Mouse (Mus musculus): ENCODE measurements around the gene Gadd45g.

The Gadd45g gene

GRCm38 (mm10) chr13:51852560-51853190 lies 6.2 kb downstream of the Gadd45g start:
- DNase-seq (ENCODE audit: low read depth, low spot score), result no peak

GRCm38 (mm10) chr13:51853301-51854243 lies 7.1 kb downstream of the Gadd45g start:
- no peak for DNase-seq (ENCODE audit: low read depth, low spot score)

- no peak for DNase-seq (ENCODE audit: low read depth, low spot score)
Measured at GRCm38 (mm10) chr13:51855584-51855983, 9.1 kb downstream of the Gadd45g start.

GRCm38 (mm10) chr13:51857156-51857555 lies 10.7 kb downstream of the Gadd45g start:
- DNase-seq (ENCODE audit: low read depth, low spot score), result no peak

GRCm38 (mm10) chr13:51858475-51858874 lies 12.0 kb downstream of the Gadd45g start:
- no peak for DNase-seq (ENCODE audit: low read depth, low spot score)

GRCm38 (mm10) chr13:51859174-51859573 lies 12.7 kb downstream of the Gadd45g start:
- DNase-seq (ENCODE audit: low read depth, low spot score), result no peak

- DNase-seq (ENCODE audit: low read depth, low spot score), result no peak
Measured at GRCm38 (mm10) chr13:51859798-51860197, 13.3 kb downstream of the Gadd45g start.

GRCm38 (mm10) chr13:51862750-51863149 lies 16.3 kb downstream of the Gadd45g start:
- DNase-seq (ENCODE audit: low read depth, low spot score), result no peak

- DNase-seq (ENCODE audit: low read depth, low spot score), result no peak
Measured at GRCm38 (mm10) chr13:51866151-51866659, 19.7 kb downstream of the Gadd45g start.

GRCm38 (mm10) chr13:51868491-51869128 lies 22.1 kb downstream of the Gadd45g start:
- DNase-seq (ENCODE audit: low read depth, low spot score), result no peak

GRCm38 (mm10) chr13:51869129-51869491 lies 22.6 kb downstream of the Gadd45g start:
- no peak for DNase-seq (ENCODE audit: low read depth, low spot score)

- DNase-seq (ENCODE audit: low read depth, low spot score), result no peak
Measured at GRCm38 (mm10) chr13:51871148-51871547, 24.7 kb downstream of the Gadd45g start.

- DNase-seq (ENCODE audit: low read depth, low spot score), result no peak
Measured at GRCm38 (mm10) chr13:51872252-51872962, 25.9 kb downstream of the Gadd45g start.

- no peak for DNase-seq (ENCODE audit: low read depth, low spot score)
Measured at GRCm38 (mm10) chr13:51872963-51873514, 26.6 kb downstream of the Gadd45g start.

GRCm38 (mm10) chr13:51873786-51874185 lies 27.3 kb downstream of the Gadd45g start:
- DNase-seq (ENCODE audit: low read depth, low spot score), result no peak

GRCm38 (mm10) chr13:51876131-51876530 lies 29.7 kb downstream of the Gadd45g start:
- DNase-seq (ENCODE audit: low read depth, low spot score), result no peak

GRCm38 (mm10) chr13:51878806-51879205 lies 32.3 kb downstream of the Gadd45g start:
- DNase-seq (ENCODE audit: low read depth, low spot score), result no peak

- DNase-seq (ENCODE audit: low read depth, low spot score), result no peak
Measured at GRCm38 (mm10) chr13:51879571-51879970, 33.1 kb downstream of the Gadd45g start.

- DNase-seq (ENCODE audit: low read depth, low spot score), result no peak
Measured at GRCm38 (mm10) chr13:51880019-51880418, 33.5 kb downstream of the Gadd45g start.

- no peak for DNase-seq (ENCODE audit: low read depth, low spot score)
Measured at GRCm38 (mm10) chr13:51881271-51882128, 35.0 kb downstream of the Gadd45g start.
